Mouse (Mus musculus) mammary gland, adult 2 months (tissue): Measurements from ENCODE around the gene Olfr1278. TPM values are rescaled to one million over a fixed set of nuclear protein-coding genes. Genes with fewer than 3 reads are reported as not detected.

Experiments
- polyA plus RNA-seq: library from polyadenylated mRNA; depleted of rRNA; stranded (reverse); fragments of >200 nt; gene quantifications from 2 replicates; pipeline ENCODE4 v1.2.3, GENCODE M21; 2012; ENCODE audit warnings: low replicate concordance; rRNA removed

Gene Olfr1278
- polyA plus RNA-seq, result not detected in 2 replicates

DNA sequence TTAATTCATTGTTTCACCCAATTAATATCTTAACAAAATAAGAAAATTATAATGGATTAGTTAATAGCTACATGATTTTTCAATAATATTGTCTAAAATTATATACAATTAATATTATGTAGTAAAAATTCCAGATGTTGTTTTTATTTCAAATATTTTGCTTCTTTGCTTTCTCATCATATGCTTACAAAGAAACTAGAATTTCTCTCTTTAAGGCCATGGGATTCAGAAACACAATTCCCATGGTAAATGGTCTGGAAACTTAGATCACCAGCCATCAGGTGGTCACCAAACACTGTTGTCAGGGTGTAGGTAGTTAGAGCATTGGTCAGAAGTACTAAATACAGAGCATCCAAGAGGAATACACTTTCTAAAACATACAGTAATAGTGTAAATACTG, at the start of gene Olfr1278:
Olfr1278 (plus strand) TSS at position 301 of the 400 bp plus-strand sequence.

DNA sequence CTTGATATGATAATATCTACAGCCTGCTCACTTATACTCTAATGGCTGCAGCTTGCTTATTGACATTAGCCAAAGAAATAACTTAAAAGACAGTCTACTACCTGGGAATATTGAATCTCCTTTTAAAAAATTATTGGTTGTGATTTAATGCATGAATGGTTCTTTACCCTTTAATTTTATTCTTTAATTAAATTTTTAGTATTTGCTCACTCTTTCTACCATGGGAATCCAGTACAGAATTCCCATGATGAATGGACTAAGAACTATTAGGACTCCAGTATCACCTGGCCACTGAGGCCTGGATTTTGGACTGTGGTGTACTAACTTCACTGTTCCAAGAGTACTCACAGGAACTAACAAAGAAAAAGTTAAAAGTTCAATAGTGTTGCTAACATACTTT, 35.7 kb upstream of the Olfr1278 start, which contains the start of gene Olfr1276:
Olfr1276 (plus strand) TSS at position 301 of the 400 bp plus-strand sequence.

DNA sequence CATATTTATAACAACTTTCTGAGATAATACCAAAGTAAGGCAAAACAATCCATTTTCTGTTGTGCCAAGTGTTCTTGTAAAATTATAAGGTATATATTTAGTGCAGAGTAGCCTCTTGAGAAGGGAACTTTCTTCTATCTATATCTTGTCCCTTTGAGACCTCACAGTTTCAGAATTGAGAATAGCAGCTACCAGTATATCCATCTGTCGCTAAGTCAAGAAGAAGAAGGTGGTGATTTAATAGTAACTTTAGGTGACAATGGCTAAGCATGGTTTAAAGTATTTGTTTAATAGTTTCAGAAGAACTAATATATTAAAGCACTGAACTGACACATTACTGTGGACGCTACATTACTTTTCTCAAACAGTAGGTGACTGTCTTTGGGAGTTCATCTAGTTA, 15.9 kb upstream of the Olfr1278 start, which contains the start of gene Olfr1277:
Olfr1277 (minus strand) TSS at position 101 of the 400 bp plus-strand sequence.

DNA sequence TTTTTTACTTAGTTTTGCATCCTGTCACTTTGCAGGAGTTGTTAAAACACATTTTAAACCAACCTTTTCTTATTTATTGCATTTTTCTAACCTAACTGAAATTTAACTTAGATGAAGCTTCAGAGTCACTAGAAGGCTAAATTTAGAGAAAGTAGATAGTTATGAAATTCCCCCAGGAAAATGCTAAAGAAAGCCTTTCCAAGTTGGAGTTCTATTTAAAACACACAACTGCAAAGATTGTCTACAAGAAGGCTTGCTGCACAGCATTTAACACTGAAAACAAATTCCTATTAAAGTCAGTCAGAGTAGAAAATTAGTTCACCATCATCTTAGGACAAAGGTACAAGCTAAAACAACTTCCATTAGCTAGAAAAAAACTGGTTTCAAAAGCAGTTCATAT, 10.4 kb downstream of the Olfr1278 start, which contains the start of gene Olfr1279:
Olfr1279 (plus strand) TSS at position 262 of the 400 bp plus-strand sequence.

DNA sequence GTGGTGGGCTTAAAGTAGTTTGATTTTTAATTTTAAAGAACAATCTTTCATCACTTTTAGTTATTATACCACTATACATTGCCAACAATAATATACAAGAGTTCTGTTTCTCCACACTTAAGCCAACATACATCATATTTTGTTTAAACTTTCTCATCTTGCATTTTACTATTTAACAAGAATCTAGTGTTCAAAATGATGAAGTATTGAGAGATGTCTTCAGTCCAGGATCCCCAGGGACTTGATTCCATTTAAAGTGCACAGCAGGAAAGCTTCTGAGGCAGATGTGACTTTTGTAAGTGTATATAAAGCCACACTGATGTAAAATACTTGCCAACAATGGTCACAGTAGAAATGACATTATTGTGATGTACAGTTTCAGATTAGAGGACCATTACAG, 23.8 kb downstream of the Olfr1278 start, which contains the start of gene Olfr1280:
Olfr1280 (plus strand) TSS at position 301 of the 400 bp plus-strand sequence.

DNA sequence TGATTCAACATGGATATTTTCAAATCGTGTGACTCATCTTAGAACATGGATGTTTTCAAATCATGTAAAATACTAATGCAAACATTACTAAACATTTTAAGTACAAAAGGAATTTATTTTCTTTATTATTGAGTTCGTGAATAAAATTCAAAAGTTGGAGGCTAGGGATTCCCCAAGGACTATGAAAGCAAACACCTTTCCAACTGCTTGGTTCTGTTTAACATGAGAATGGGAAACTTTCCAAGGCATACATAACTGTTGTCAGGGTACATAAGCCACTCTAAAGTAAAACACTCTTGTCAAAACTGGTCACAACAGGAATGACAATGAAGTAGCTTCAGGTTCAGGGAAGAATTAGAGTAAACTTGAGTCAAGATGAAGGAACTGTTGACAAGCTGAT, 36.3 kb downstream of the Olfr1278 start, which contains the start of gene Olfr1281:
Olfr1281 (plus strand) TSS at position 301 of the 400 bp plus-strand sequence.

DNA sequence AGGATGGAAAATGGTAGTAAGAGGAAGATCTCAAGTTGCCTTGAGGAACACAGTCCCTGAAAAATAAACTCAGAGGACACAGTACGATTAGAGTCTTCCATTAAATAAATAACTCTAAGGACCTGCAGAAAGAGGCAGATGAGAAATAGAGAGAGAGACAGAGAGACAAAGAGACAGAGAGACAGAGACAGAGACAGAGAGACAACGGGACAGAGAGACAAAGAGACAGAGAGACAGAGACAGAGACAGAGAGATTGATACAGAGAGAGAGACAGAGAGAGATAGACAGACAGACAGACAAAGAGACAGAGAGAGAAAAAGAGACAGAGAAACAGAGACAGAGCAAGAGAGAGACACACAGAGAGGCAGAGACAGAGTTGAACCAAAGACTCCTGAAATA, 46.0 kb downstream of the Olfr1278 start, which contains the start of gene Olfr1282:
Olfr1282 (minus strand) TSS at position 101 of the 400 bp plus-strand sequence.

Other genes with a start within 250 kb of the Olfr1278 start
- gene Gm13941, start 184.2 kb upstream of the Olfr1278 start, polyA plus RNA-seq, result not detected in 2 replicates
- not detected in 2 replicates for gene Gm15130, start 137.2 kb upstream of the Olfr1278 start, polyA plus RNA-seq
- not detected in 2 replicates for gene 4930430A15Rik, start 60.5 kb upstream of the Olfr1278 start, polyA plus RNA-seq
- not detected in 2 replicates for gene Olfr1275, start 54.9 kb upstream of the Olfr1278 start, polyA plus RNA-seq
- gene Olfr1276, start 35.6 kb upstream of the Olfr1278 start, polyA plus RNA-seq, result not detected in 2 replicates
- gene Olfr1277, start 16.0 kb upstream of the Olfr1278 start, polyA plus RNA-seq, result not detected in 2 replicates
- gene Olfr1279, start 10.5 kb downstream of the Olfr1278 start, polyA plus RNA-seq, result not detected in 2 replicates
- not detected in 2 replicates for gene Olfr1280, start 23.9 kb downstream of the Olfr1278 start, polyA plus RNA-seq
- gene Olfr1281, start 36.4 kb downstream of the Olfr1278 start, polyA plus RNA-seq, result not detected in 2 replicates
- gene Olfr1282, start 45.9 kb downstream of the Olfr1278 start, polyA plus RNA-seq, result not detected in 2 replicates
- gene Olfr1283, start 76.7 kb downstream of the Olfr1278 start, polyA plus RNA-seq, result not detected in 2 replicates
- gene Olfr1284, start 85.4 kb downstream of the Olfr1278 start, polyA plus RNA-seq, result not detected in 2 replicates
- gene Olfr1286, start 133.0 kb downstream of the Olfr1278 start, polyA plus RNA-seq, result not detected in 2 replicates
- gene Olfr1287, start 159.0 kb downstream of the Olfr1278 start, polyA plus RNA-seq, result not detected in 2 replicates
- not detected in 2 replicates for gene Olfr1288, start 184.0 kb downstream of the Olfr1278 start, polyA plus RNA-seq
- not detected in 2 replicates for gene Olfr1289, start 190.7 kb downstream of the Olfr1278 start, polyA plus RNA-seq
- gene Olfr1290, start 203.7 kb downstream of the Olfr1278 start, polyA plus RNA-seq, result not detected in 2 replicates
- not detected in 2 replicates for gene Olfr1291-ps1, start 207.0 kb downstream of the Olfr1278 start, polyA plus RNA-seq
- gene Olfr1293-ps, start 235.1 kb downstream of the Olfr1278 start, polyA plus RNA-seq, result not detected in 2 replicates